In genomic region chr8:41795625-41796024, GRCm38 (mm10) we compare ENCODE assay signal across 23 mouse cellular contexts.
DNase-seq lines count a peak whose midpoint lies in the region; ATAC-seq and TF ChIP-seq lines count a peak whose summit lies in the region.
"Had no signal": no experiment of that assay in that cellular context is flagged by ENCODE, and none has a peak within 500 bp of the region (broad histone marks: within the 10 kb centered on the region; RNA-seq: fewer than 3 reads in every experiment).

No protein-coding gene starts in this region.

- H3K9ac ChIP-seq in forebrain, postnatal 0 days, result no peak overlapping the region
- no peak overlapping the region for H3K9ac ChIP-seq in forebrain, embryonic 15.5 days (replicated peaks)
- H3K9ac ChIP-seq in midbrain, postnatal 0 days (replicated peaks; ENCODE audit: low read length, poor library complexity, severe bottlenecking), result no peak overlapping the region
- H3K9ac ChIP-seq: embryonic facial prominence, embryonic 13.5 days; forebrain, embryonic 12.5 days; heart, embryonic 15.5 days; hindbrain, embryonic 14.5 days had no signal

- no peak overlapping the region for H3K4me2 ChIP-seq in forebrain, postnatal 0 days (ENCODE audit: low read depth)
- no peak overlapping the region for H3K4me2 ChIP-seq in forebrain, embryonic 15.5 days (replicated peaks)
- no peak overlapping the region for H3K4me2 ChIP-seq in midbrain, postnatal 0 days (ENCODE audit: low read depth, low read length, poor library complexity, severe bottlenecking)
- H3K4me2 ChIP-seq: embryonic facial prominence, embryonic 13.5 days; forebrain, embryonic 12.5 days; heart, embryonic 11.5 days; heart, embryonic 15.5 days; hindbrain, embryonic 14.5 days had no signal

- peak; percentile 67 for ATAC-seq in forebrain, postnatal 0 days
- no peak for ATAC-seq in forebrain, embryonic 15.5 days (replicated peaks)
- ATAC-seq in midbrain, postnatal 0 days (ENCODE audit: low FRiP score), result no peak
- ATAC-seq: CD4-positive, CD25-positive, alpha-beta regulatory T cell, adult 4 months; inflammation-experienced regulatory T-cells, adult 6 months had no signal

- 66% methylated on average over 2 of the region's 2 CpGs for WGBS in forebrain, postnatal 0 days
- 75% methylated on average over 2 of the region's 2 CpGs for WGBS in forebrain, embryonic 15.5 days
- 80% methylated on average over 2 of the region's 2 CpGs for WGBS in midbrain, postnatal 0 days
- 85% methylated on average over 2 of the region's 2 CpGs for WGBS in midbrain, embryonic 10.5 days
- WGBS in limb, embryonic 10.5 days, result 44% methylated on average over 2 of the region's 2 CpGs

- H3K36me3 ChIP-seq in forebrain, postnatal 0 days (ENCODE audit: insufficient read depth), result no peaks in the 10 kb centered on the region
- no peaks in the 10 kb centered on the region for H3K36me3 ChIP-seq in forebrain, embryonic 15.5 days
- no peaks in the 10 kb centered on the region for H3K36me3 ChIP-seq in midbrain, postnatal 0 days (ENCODE audit: insufficient read depth, low read length)
- H3K36me3 ChIP-seq in midbrain, embryonic 10.5 days, result no peaks in the 10 kb centered on the region
- H3K36me3 ChIP-seq in limb, embryonic 10.5 days, result no peaks in the 10 kb centered on the region
- H3K36me3 ChIP-seq: embryonic facial prominence, embryonic 13.5 days; forebrain, embryonic 12.5 days; G1E; heart, embryonic 15.5 days had no signal

- no peak for TF ChIP-seq CTCF in forebrain, postnatal 0 days (IDR thresholded peaks at IDR 0.05; ENCODE audit: low read depth)
- no peak for TF ChIP-seq CTCF in midbrain, postnatal 0 days (IDR thresholded peaks at IDR 0.05)

- no peak overlapping the region for H3K4me3 ChIP-seq in forebrain, postnatal 0 days (ENCODE audit: low read depth, low read length)
- H3K4me3 ChIP-seq in forebrain, embryonic 15.5 days, result no peak overlapping the region
- H3K4me3 ChIP-seq in midbrain, postnatal 0 days (ENCODE audit: low read depth, low read length), result no peak overlapping the region
- H3K4me3 ChIP-seq in midbrain, embryonic 10.5 days, result no peak overlapping the region
- no peak overlapping the region for H3K4me3 ChIP-seq in limb, embryonic 10.5 days
- H3K4me3 ChIP-seq: embryonic facial prominence, embryonic 13.5 days; forebrain, embryonic 12.5 days; heart, adult 2 months; heart, embryonic 15.5 days had no signal

- no peaks in the 10 kb centered on the region for H3K4me1 ChIP-seq in forebrain, postnatal 0 days (ENCODE audit: insufficient read depth)
- no peaks in the 10 kb centered on the region for H3K4me1 ChIP-seq in forebrain, embryonic 15.5 days
- H3K4me1 ChIP-seq in midbrain, postnatal 0 days (ENCODE audit: insufficient read depth, low read length), result no peaks in the 10 kb centered on the region
- H3K4me1 ChIP-seq in midbrain, embryonic 10.5 days, result no peaks in the 10 kb centered on the region
- peaks cover 15% of the 10 kb centered on the region for H3K4me1 ChIP-seq in limb, embryonic 10.5 days
- H3K4me1 ChIP-seq: embryonic facial prominence, embryonic 13.5 days; forebrain, embryonic 12.5 days; heart, embryonic 15.5 days had no signal

- no peaks in the 10 kb centered on the region for H3K9me3 ChIP-seq in forebrain, postnatal 0 days (ENCODE audit: low read length)
- H3K9me3 ChIP-seq in forebrain, embryonic 15.5 days, result no peaks in the 10 kb centered on the region
- no peaks in the 10 kb centered on the region for H3K9me3 ChIP-seq in midbrain, postnatal 0 days (ENCODE audit: low read length)
- no peaks in the 10 kb centered on the region for H3K9me3 ChIP-seq in midbrain, embryonic 10.5 days (replicated peaks)
- no peaks in the 10 kb centered on the region for H3K9me3 ChIP-seq in limb, embryonic 10.5 days (replicated peaks)
- H3K9me3 ChIP-seq: embryonic facial prominence, embryonic 13.5 days; forebrain, embryonic 12.5 days; G1E; heart, embryonic 15.5 days had no signal

- no peak overlapping the region for H3K27ac ChIP-seq in forebrain, postnatal 0 days (ENCODE audit: low read depth, low read length)
- H3K27ac ChIP-seq in forebrain, embryonic 15.5 days (replicated peaks), result no peak overlapping the region
- H3K27ac ChIP-seq in midbrain, postnatal 0 days (ENCODE audit: low read depth, low read length), result no peak overlapping the region
- no peak overlapping the region for H3K27ac ChIP-seq in midbrain, embryonic 10.5 days (replicated peaks)
- 0 out of 2 replicates have a peak overlapping the region, but pooled peaks have one; percentile 31 for H3K27ac ChIP-seq in limb, embryonic 10.5 days
- H3K27ac ChIP-seq: embryonic facial prominence, embryonic 13.5 days; forebrain, embryonic 12.5 days; heart, adult 2 months; heart, embryonic 15.5 days; hindbrain, embryonic 14.5 days had no signal

- H3K27me3 ChIP-seq in forebrain, postnatal 0 days (ENCODE audit: insufficient read depth, low read length), result no peaks in the 10 kb centered on the region
- H3K27me3 ChIP-seq in forebrain, embryonic 15.5 days, result no peaks in the 10 kb centered on the region
- H3K27me3 ChIP-seq in midbrain, postnatal 0 days (ENCODE audit: insufficient read depth, low read length), result no peaks in the 10 kb centered on the region
- no peaks in the 10 kb centered on the region for H3K27me3 ChIP-seq in midbrain, embryonic 10.5 days (ENCODE audit: low read depth, poor library complexity, severe bottlenecking)
- no peaks in the 10 kb centered on the region for H3K27me3 ChIP-seq in limb, embryonic 10.5 days (ENCODE audit: low read depth, poor library complexity, severe bottlenecking)
- H3K27me3 ChIP-seq: embryonic facial prominence, embryonic 13.5 days; forebrain, embryonic 12.5 days; heart, embryonic 15.5 days had no signal

- DNase-seq in forebrain, postnatal 0 days, result no peak
- DNase-seq in midbrain, postnatal 0 days (ENCODE audit: low spot score), result peak; percentile 7
- DNase-seq in midbrain, embryonic 10.5 days (ENCODE audit: low spot score), result no peak
- no peak for DNase-seq in limb, embryonic 10.5 days (ENCODE audit: low spot score)
- no peak for DNase-seq in retina, postnatal 1 day
- DNase-seq in embryo, embryonic 9.5 days (ENCODE audit: extremely low spot score), result no peak
- DNase-seq: adrenal gland, postnatal 10 days; B cell, adult 2 months; cerebellum, adult 11 months; cerebellum, adult 9-10 months; cerebellum, postnatal 25 days; gastrocnemius, postnatal 14 days; heart, adult 2 months; heart, postnatal 14 days had no signal
